Mouse (Mus musculus) small intestine, adult 2 months (tissue): ENCODE measurements around the gene Zfp385b. TPM values are rescaled to one million over a fixed set of nuclear protein-coding genes. Genes with fewer than 3 reads are reported as not detected.

ENCODE experiments used
- H3K27ac ChIP-seq: fragments of 200-500 bp; 2 replicates; pipeline ENCODE4 v1.5.1; 2012; ENCODE audit warnings: low read depth, low read length, control low read depth, inconsistent platforms; ENCODE audit not compliant: insufficient read depth
- H3K27me3 ChIP-seq: fragments of 200-500 bp; 2 replicates; pipeline ENCODE4 v1.6.1; 2012; ENCODE audit warnings: mild to moderate bottlenecking, moderate library complexity, low read length, inconsistent platforms; ENCODE audit not compliant: control insufficient read depth, insufficient read depth
- H3K36me3 ChIP-seq: fragments of 200-500 bp; 2 replicates; pipeline ENCODE4 v1.6.1; 2012; ENCODE audit warnings: mild to moderate bottlenecking, low read length, control low read depth, inconsistent platforms; ENCODE audit not compliant: control insufficient read depth, insufficient read depth
- H3K4me1 ChIP-seq: fragments of 200-500 bp; 2 replicates; pipeline ENCODE4 v1.6.1; 2012; ENCODE audit warnings: low read length, inconsistent platforms, mixed read lengths; ENCODE audit not compliant: control insufficient read depth, insufficient read depth, insufficient read length
- H3K4me3 ChIP-seq: fragments of 200-500 bp; 2 replicates; pipeline ENCODE4 v1.5.1; 2012; ENCODE audit warnings: low read depth, mild to moderate bottlenecking, control low read depth, inconsistent platforms, low read length, moderate library complexity
- CTCF ChIP-seq: fragments of 200-500 bp; IDR thresholded peaks from 2 replicates; pipeline ENCODE4 v1.5.1; 2012; ENCODE audit warnings: low read depth, mild to moderate bottlenecking, control low read depth, inconsistent platforms, low read length, moderate library complexity, mixed read lengths; ENCODE audit not compliant: insufficient replicate concordance, insufficient read length; ENCODE audit errors: extremely low read depth
- POLR2A ChIP-seq: fragments of 200-500 bp; IDR thresholded peaks from 2 replicates; pipeline ENCODE4 v1.6.1; 2012; ENCODE audit warnings: low read depth, mild to moderate bottlenecking, control low read depth, inconsistent platforms, low read length, moderate library complexity
- WGBS: fragments of 180-500 bp; shearing (Covaris S2); methylation state at CpG from one replicate; pipeline ENCODE4 v1.1.7; 2018; 5-methylcytosine and 5-hydroxymethylcytosine counted together
- polyA plus RNA-seq: library from polyadenylated mRNA; depleted of rRNA; stranded (reverse); fragments of >200 nt; gene quantifications from 2 replicates; pipeline ENCODE4 v1.2.3, GENCODE M21; 2012

Zfp385b gene
- polyA plus RNA-seq, 1 experiment: 3.4 TPM

- no peaks in the 10 kb centered on the region for H3K27me3 ChIP-seq
- H3K27ac ChIP-seq: no peak overlapping the region; the same call in 1 of the 2 replicates
- no peak overlapping the region for H3K4me3 ChIP-seq
- peaks cover 10% of the 10 kb centered on the region; the same call in 1 of the 2 replicates for H3K4me1 ChIP-seq
- 48% methylated on average over 5 of the region's 5 CpGs for WGBS
- H3K36me3 ChIP-seq: no peaks in the 10 kb centered on the region
- TF ChIP-seq CTCF (no peak), POLR2A (no peak)
Measured at GRCm38 (mm10) chr2:77516606-77517005, 302.8 kb downstream of the Zfp385b start.

GRCm38 (mm10) chr2:77515654-77516053 lies 303.8 kb downstream of the Zfp385b start:
- Histone ChIP-seq H3K36me3 (no peaks in the 10 kb centered on the region), H3K4me1 (peaks cover 10% of the 10 kb centered on the region; the same call in 1 of the 2 replicates), H3K27ac (peak overlapping the region; percentile 60), H3K27me3 (no peaks in the 10 kb centered on the region), H3K4me3 (no peak overlapping the region)
- 22% methylated on average over 6 of the region's 6 CpGs for WGBS
- no peak for TF ChIP-seq CTCF
- TF ChIP-seq POLR2A: peak; percentile 53; the same call in 1 of the 2 replicates

- Histone ChIP-seq H3K4me3 (no peak overlapping the region), H3K36me3 (no peaks in the 10 kb centered on the region), H3K4me1 (peaks cover 7% of the 10 kb centered on the region; the same call in 1 of the 2 replicates), H3K27ac (peak overlapping the region; percentile 60; the same call in 1 of the 2 replicates), H3K27me3 (no peaks in the 10 kb centered on the region)
- 53% methylated on average over 7 of the region's 7 CpGs for WGBS
- TF ChIP-seq CTCF (no peak), POLR2A (no peak)
Measured at GRCm38 (mm10) chr2:77515011-77515410, 304.4 kb downstream of the Zfp385b start.

GRCm38 (mm10) chr2:77514476-77514875 lies 305.0 kb downstream of the Zfp385b start:
- Histone ChIP-seq H3K4me3 (no peak overlapping the region), H3K27ac (no peak overlapping the region), H3K27me3 (no peaks in the 10 kb centered on the region), H3K36me3 (no peaks in the 10 kb centered on the region), H3K4me1 (peaks cover 7% of the 10 kb centered on the region; the same call in 1 of the 2 replicates)
- WGBS: 65% methylated on average over 4 of the region's 4 CpGs
- TF ChIP-seq POLR2A: no peak
- TF ChIP-seq CTCF: no peak

GRCm38 (mm10) chr2:77508731-77509130 lies 310.7 kb downstream of the Zfp385b start:
- 79% methylated on average over 6 of the region's 6 CpGs for WGBS
- TF ChIP-seq CTCF (no peak), POLR2A (no peak)
- Histone ChIP-seq H3K4me1 (peaks cover 8% of the 10 kb centered on the region; the same call in 1 of the 2 replicates), H3K4me3 (no peak overlapping the region), H3K36me3 (no peaks in the 10 kb centered on the region), H3K27me3 (no peaks in the 10 kb centered on the region), H3K27ac (no peak overlapping the region)

- Histone ChIP-seq H3K27ac (no peak overlapping the region), H3K27me3 (no peaks in the 10 kb centered on the region), H3K4me1 (peaks cover 14% of the 10 kb centered on the region; the same call in 1 of the 2 replicates), H3K4me3 (no peak overlapping the region), H3K36me3 (no peaks in the 10 kb centered on the region)
- WGBS: 49% methylated on average over 7 of the region's 7 CpGs
- TF ChIP-seq POLR2A (no peak), CTCF (no peak)
Measured at GRCm38 (mm10) chr2:77506308-77506707, 313.1 kb downstream of the Zfp385b start.

- TF ChIP-seq CTCF: no peak
- TF ChIP-seq POLR2A: no peak
- Histone ChIP-seq H3K4me3 (no peak overlapping the region), H3K27ac (no peak overlapping the region), H3K36me3 (no peaks in the 10 kb centered on the region), H3K27me3 (no peaks in the 10 kb centered on the region), H3K4me1 (peaks cover 14% of the 10 kb centered on the region; the same call in 1 of the 2 replicates)
- WGBS: 94% methylated on average over 1 of the region's 1 CpGs
Measured at GRCm38 (mm10) chr2:77505614-77506013, 313.8 kb downstream of the Zfp385b start.
